Mouse (Mus musculus) urinary bladder, postnatal 14 days (tissue): ENCODE data around the gene Ccl2.

Source experiments
- DNase-seq: peaks from one replicate; pipeline ENCODE4 v3.0.0; 2021; ENCODE audit warnings: low spot score

Ccl2 gene

GRCm38 (mm10) chr11:82035356-82035755 is at the start of gene Ccl2:
Gene Ccl2, plus strand, starts transcription at chr11:82035571.
- peak; percentile 71 for DNase-seq

- peak; percentile 47 for DNase-seq
These were observed 39.1 kb upstream of the Ccl2 start for GRCm38 (mm10) chr11:81996172-81996841.

- DNase-seq = no peak
These were observed 38.3 kb upstream of the Ccl2 start for GRCm38 (mm10) chr11:81997085-81997484.

GRCm38 (mm10) chr11:81998646-81999045 is 36.7 kb upstream of the Ccl2 start:
- DNase-seq = no peak

- DNase-seq = no peak
These were observed 35.9 kb upstream of the Ccl2 start for GRCm38 (mm10) chr11:81999469-81999868.

- no peak for DNase-seq
These were observed 34.8 kb upstream of the Ccl2 start for GRCm38 (mm10) chr11:82000581-82000980.

GRCm38 (mm10) chr11:82004810-82005209 is 30.6 kb upstream of the Ccl2 start:
- DNase-seq = no peak

- peak; percentile 71 for DNase-seq
These were observed 28.5 kb upstream of the Ccl2 start for GRCm38 (mm10) chr11:82006796-82007423.

- DNase-seq = no peak
These were observed 25.3 kb upstream of the Ccl2 start for GRCm38 (mm10) chr11:82010115-82010514.

- DNase-seq = peak; percentile 14
These were observed 23.8 kb upstream of the Ccl2 start for GRCm38 (mm10) chr11:82011411-82012193.

GRCm38 (mm10) chr11:82013756-82014155 is 21.6 kb upstream of the Ccl2 start:
- no peak for DNase-seq

- DNase-seq = no peak
These were observed 20.3 kb upstream of the Ccl2 start for GRCm38 (mm10) chr11:82015066-82015465.

- peak; percentile 32 for DNase-seq
These were observed 19.1 kb upstream of the Ccl2 start for GRCm38 (mm10) chr11:82016181-82016780.

GRCm38 (mm10) chr11:82019389-82019788 is 16.0 kb upstream of the Ccl2 start:
- DNase-seq = no peak

GRCm38 (mm10) chr11:82019793-82020192 is 15.6 kb upstream of the Ccl2 start:
- DNase-seq = no peak

- DNase-seq = no peak
These were observed 14.0 kb upstream of the Ccl2 start for GRCm38 (mm10) chr11:82021406-82021805.

- DNase-seq = no peak
These were observed 12.8 kb upstream of the Ccl2 start for GRCm38 (mm10) chr11:82022504-82023056.

GRCm38 (mm10) chr11:82023769-82024168 is 11.6 kb upstream of the Ccl2 start:
- DNase-seq = no peak

GRCm38 (mm10) chr11:82030171-82030570 is 5.2 kb upstream of the Ccl2 start:
- no peak for DNase-seq

GRCm38 (mm10) chr11:82032136-82032535 is 3.2 kb upstream of the Ccl2 start:
- DNase-seq = no peak

- DNase-seq = peak; percentile 74
These were observed 2.6 kb upstream of the Ccl2 start for GRCm38 (mm10) chr11:82032678-82033344.

- DNase-seq = no peak
These were observed 925 bp upstream of the Ccl2 start for GRCm38 (mm10) chr11:82034446-82034845.
